Mouse (Mus musculus) regulatory T cell (primary cell): ENCODE measurements around the gene Zcchc9.
"Not testable (repeated sequence)": the region's sequence is repeated elsewhere in the genome, so short reads cannot be mapped to it uniquely, and the experiment has no call there.

Experiments
- in situ Hi-C: fragments of 300-600 bp; cut with MboI, MseI; formaldehyde crosslinking; loops from one replicate; pipeline ENCODE4 v1.15.1; 2025; ENCODE audit warnings: high pct_unique_total_duplicates

Zcchc9 gene

DNA sequence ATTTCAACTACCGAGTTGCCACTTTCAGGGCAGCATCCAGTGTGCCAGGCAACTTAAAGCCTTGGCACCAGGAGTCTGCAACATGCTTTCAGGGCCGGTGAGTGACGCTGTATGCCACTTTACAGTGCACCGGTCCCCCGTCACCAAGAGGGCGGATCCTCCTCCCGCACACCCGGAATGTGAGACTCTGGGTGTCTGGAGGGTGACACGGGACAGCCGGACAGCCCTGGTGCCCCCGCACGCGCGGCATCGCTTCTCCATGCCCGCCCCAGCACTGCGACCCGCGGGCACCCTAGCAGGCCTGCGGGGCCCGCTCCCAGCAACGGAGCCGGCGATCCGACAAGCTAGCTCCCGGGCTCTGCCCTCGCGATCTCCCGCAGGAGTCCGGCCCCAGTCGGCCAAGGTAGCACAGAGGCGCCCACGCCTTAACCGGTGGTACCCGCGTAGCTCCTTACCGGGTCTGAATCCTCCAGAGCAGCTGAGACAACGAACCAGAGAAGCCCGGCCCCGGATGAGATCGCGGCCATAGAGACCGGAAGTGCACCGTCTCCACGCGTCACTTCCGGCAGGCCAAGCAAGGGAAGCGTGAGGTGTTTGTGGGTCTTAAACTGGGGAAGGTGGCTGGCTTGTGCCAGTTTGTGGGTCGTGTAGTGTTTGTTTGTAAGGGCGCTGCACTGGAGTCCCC, at the start of gene Zcchc9:
TSS of gene Zcchc9 (minus strand) at position 551 of the 685 bp plus-strand sequence.
- in situ Hi-C loops, result no loop called here

DNA sequence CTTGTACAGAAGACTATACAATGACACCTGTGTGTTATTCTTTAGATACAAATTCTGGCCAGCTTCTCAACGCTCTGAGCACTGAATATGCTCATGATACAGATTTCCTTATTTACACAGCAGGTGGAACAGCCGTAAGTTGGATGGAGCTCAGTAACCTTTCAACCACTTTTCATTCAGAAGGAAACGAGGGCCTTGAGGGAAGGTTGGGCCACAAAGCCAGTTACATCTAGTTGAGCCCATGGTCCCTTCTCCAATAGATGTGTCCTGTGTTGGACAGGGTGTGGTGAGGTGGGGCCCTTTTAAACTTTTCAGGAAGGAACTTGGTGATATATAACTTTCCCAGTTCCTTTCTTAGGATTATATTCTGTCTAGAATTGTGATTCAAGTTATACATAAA, 46.9 kb upstream of the Zcchc9 start:
- in situ Hi-C loops, result no loop called here

DNA sequence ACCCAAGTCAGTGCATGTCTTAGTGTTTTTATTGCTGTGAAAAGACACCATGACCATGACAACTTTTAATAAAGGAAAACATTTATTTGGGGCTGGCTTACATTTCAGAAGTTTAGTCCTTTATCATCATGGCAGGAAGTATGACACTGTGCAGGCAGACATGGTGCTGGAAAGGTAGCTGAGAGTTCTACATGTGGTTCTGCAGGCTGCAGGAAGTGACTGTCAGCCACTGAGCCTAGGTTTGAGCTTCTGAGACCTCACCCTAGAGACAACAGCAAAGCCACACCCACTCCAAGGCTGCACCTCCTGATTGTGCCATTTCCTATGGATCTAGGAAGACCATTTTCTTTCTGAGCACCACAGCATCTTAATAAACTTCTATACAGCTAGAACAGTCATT, 20.4 kb upstream of the Zcchc9 start:
- in situ Hi-C loops, result no loop called here

DNA sequence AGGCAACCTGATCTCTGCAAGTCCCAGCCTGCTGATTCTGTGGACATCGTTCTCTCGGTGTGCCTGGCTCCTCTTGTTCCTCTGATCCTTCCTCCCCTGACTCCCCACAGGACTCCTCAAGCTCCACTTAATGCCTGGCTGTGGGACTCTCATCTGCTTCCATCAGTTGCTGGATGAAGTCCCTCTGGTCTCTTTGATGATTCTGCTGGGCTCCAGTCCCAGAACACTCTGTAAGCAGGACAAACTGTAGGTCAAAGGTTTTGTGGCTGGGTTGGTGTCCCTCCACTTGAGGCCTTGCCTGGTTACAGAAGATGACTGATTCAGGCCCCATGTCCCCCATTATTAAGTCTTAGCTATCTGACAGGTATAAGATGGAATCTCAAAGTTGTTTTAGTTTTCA, 18.6 kb upstream of the Zcchc9 start:
- in situ Hi-C loops, result no loop called here

DNA sequence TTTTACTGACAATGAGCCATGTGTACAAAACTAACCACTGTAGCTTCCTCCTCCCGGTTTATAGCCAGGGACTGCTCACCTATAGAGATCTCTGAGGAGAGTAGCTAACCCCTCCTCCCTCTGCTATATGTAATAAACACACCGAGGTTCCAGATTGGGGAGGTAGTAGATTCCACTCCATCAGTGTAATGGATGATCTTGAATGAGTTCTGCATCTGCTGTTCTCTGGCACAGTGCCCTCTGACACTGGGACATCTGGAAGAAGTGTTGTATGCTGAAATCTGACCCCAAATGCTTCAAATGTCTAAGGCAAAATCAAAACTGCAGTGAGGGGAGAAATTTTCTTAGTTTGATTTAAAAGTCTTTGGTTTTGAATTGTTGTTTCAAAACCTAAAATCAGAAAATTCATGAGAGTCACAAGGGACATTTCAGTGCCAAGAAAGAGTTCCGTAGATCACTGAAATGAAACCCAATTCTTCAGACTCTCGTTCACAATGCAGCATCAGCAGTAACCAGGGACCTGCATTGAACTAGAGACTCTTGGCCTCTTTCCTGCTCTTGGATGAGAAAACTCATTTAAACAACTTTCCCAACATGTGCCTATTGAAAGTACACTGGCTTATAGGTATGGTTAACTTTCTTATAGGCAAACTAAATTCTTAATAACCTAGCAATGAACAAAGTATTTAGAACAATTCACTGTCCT, 17.5 kb upstream of the Zcchc9 start:
- in situ Hi-C loops, result no loop called here

DNA sequence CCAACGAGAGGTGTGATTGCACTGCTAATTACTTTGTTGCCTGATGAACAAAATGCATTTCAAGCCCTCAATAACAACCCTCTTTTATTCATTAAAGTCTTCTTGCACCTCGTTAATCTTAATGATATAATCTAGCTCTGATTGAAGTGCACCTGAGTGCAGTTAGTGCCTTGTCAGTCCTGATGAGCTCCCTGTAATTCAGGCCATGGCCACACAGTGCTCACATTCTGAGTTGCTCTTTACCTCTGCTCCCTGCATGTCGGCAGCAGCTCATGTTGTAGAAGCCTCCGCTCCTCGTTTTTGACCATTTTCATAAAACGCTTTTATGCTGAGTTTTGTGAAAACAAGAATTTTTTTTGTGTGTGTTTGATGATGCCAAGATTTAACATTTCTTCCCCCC, 16.2 kb upstream of the Zcchc9 start:
- in situ Hi-C loops, result no loop called here

DNA sequence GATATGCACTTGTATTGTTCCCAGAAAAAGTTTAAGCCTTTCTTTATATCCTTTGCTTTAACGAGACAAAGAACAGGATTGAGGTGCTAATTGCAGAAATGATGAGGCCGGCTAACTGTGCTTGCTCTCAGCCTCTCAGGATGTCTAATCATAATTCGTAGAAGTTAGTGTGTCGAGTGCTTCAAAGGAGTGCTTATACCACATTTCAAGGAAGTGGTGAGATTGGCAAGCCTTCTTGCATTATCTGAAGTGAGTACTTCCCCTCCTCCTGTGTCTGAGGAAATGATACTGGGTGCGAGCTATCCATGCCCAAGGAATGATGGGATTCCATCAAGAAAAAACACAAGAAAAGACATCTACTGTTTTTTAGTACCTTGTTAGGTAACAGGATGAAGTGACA, 7.2 kb upstream of the Zcchc9 start:
- in situ Hi-C loops, result no loop called here

DNA sequence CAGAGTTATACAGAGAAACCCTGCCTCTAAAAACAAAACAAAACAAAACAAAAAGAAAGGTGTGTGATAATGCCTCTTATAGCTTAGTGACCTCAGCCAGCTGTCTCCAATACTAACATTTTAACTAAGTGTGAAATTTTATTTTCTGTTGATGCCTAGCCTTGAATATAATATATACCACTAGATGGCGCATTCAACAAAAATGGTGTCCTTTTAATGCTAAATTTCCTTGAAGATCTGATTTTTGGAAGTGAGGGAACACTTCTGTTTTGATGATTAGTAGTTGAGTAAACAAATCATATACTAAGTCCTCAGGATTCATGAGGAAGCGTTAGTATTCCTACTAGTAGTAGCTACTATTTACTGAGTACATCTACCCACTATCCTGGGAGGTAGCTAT, 2.0 kb upstream of the Zcchc9 start:
- in situ Hi-C loops, result no loop called here

DNA sequence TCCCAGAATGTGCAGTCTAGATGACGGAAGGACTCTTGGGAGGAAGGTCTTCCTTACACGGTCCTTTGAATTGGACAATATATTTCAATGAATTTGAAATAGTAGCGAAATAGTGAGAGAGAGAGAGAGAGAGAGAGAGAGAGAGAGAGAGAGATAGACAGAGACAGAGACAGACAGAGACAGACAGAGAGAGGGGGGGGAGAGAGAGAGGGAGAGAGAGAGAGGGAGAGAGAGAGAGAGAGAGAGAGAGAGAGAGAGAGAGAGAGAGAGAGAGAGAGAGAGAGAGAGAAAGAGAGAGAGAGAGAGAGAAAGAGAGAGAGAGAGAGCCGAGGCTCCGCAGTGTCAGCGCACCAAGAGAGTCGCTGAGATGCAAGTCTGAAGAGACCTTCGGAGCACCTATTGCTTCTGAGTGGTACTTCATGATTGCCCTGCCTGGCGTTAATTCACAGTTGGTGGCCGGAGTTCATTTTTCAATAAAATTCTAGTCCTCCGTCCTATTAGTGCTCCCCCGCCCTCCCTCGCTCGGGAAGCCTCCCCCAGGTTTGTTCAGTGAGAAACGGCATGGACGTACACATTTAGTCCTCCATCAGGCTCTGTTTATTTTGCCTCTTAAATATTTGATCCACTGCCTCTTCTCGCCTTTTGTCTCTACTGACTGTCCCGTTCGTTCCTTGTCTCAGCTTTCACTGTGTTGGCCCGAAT, 520 bp upstream of the Zcchc9 start:
- in situ Hi-C loops, result no loop called here

DNA sequence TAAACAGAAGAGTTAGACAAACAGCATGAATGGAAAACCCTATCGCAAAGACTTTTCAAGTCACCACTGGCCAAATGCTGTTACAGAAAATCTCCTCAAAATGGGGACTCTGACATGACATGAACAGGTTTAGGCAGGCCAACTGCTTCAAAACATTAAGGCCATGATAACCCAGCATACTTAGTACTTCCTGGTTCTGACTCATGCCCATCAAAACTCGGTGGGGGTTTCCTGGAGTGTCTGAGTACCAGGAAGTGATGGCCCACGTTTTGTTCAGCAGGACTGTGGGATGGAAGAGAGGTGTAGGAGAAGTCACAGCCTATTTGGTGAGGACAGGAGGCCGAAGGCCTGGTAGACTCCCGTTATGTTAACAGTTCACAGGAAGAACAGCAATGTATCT, 5.8 kb downstream of the Zcchc9 start:
- in situ Hi-C loops, result no loop called here

DNA sequence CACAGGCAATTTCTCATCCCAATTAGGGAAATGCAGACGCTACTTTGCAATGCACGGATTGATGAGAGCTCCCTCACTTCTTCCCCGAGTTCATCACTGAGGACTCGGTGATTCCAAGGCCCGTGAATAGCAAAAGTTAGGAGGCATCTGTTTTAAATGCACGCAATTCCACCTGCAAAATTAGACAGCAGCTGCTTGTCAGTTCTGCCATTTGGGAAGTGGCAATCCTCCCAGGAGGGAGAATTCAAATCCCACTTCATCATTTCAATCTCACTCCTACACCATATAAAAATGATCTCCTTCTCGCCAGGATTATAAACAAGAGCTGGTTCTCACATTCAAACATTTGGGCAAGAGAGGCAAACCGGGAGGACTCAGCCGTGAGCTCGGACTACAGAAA, 10.1 kb downstream of the Zcchc9 start:
- in situ Hi-C loops, result no loop called here

DNA sequence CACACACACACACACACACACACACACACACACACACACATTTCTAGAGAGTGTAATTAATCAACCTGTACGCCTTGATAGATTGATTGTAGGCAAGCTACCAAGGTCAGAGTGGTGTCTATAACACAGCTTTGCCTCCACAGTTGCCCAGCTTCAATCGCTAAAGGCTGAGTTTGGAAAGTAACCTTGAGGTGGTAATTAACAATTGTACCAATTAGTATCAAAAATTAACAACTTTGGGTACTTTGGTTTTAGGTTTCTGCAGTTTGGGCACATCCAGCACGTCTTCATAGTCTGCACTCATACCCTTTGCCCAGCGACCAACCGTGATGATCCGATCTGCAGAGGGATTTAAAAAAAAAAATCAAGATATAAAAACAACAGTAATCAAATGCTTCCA, 10.6 kb downstream of the Zcchc9 start:
- in situ Hi-C loops, result no loop called here

DNA sequence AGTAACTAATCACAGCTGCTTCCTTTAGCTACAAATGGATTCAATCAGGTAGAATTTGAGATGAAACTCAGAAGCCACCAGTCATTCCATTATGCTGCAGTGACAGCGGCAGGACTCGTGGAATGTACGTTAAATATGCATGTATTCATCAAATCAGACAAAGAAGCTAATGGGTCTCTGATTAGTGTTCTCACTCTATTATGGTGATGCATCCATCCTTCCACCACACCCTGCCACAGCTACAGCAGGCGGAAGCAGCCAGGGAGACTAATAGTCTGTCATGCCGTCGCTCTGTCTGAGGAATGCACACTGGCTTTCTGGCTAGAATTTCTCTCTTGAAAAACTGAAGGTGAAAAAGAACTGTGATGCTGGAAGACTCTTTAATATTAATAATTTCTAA, 11.5 kb downstream of the Zcchc9 start:
- in situ Hi-C loops, result no loop called here

DNA sequence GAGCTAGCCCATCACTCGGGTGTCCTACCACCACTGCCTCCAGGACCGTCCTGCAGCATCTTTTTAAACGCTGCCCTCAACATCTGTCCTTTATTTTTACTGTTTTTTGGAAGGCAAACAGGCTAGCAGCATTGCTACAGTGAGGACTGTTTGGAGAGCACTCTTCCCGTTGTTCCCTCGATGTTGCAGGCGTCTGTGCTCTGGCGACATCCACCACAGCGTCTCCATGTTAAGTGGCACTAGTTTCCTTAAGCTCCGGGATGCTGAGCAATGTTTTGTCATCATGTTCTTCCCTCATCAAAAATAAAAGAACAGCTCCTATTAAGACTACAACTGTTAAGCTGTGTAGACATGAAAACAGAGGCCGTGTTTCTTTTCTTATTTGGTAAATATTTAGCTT, 11.9 kb downstream of the Zcchc9 start:
- in situ Hi-C loops, result no loop called here

DNA sequence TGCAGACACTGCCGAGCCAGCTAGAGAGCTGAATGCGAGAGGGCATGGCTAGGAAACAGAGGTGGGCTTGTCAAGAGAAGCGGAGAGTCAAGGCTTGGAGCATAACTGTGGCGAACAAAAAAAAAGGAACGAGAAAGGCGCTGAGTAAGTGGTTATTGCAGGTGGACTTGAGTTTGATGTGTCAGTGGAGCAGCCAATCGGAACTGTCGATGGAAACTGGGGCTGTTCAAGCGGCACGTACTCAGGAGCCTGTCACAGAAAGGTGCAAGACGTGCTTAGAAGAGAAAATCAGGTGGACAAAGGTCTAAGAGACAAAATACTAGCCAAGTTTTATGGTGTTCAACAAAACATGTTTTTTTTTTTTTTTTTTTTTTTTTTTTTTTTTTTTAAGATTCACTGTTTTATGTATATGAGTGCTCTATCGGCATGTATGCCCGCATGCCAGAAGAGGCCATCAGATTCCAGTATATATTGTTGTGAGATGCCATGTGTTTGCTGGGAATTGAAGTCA, 12.5 kb downstream of the Zcchc9 start:
- in situ Hi-C loops, result no loop called here

DNA sequence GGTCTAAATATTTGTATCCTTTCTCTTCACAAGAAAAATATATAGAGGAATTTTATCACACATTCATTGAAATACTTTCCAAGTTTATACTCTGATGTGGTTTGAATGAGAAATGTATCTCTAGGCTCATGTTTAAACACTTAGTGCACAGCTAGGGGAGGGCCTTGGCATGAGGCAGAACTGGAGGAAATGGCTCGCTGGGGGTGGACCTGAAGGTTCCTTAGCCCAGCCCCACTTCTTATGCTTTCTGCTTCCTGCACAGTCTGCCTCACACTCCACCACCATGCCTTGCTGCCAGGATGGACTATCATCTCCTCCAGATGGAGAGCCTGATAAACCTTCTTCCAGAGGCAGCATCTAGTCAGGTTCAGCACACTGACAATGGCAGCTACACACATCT, 15.5 kb downstream of the Zcchc9 start:
- in situ Hi-C loops, result no loop called here

DNA sequence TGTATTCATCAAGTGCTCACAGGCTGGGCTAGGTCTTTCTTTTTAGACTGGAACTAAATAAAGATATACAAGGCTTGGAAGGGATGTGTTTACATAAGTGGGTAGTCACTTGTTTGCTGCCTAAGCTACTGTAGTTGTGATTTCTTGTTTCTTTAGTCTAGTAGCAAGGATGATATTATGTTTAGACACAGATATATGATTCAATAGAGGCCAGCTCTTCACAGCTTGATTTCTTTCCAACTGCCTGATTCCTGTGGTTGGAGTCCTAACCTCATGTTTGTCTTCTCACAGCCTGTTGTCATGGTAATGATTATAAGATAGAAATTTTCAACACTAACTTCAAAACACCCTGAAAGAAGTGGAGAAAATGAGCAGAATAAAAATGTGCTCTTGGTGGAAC, 27.6 kb downstream of the Zcchc9 start:
- in situ Hi-C loops, result no loop called here

DNA sequence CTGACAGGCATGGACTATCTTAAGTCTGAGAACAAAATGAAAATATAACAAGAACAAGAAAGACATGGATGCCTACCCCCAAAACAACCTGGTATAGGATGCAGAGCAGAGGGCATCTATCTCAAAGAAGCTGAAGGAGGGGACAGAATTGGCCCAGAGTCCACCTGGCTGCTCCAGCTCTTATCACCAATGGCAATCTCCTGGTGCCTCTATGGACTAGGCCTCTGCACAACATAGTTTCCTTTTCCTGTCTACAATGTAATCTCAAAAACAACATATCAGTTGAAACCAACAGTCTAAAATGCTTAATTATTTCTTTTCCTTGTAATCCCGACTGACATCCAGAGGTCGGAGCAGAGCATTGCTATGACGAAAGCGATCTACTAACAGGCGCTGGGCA, 29.4 kb downstream of the Zcchc9 start:
- in situ Hi-C loops, result no loop called here

DNA sequence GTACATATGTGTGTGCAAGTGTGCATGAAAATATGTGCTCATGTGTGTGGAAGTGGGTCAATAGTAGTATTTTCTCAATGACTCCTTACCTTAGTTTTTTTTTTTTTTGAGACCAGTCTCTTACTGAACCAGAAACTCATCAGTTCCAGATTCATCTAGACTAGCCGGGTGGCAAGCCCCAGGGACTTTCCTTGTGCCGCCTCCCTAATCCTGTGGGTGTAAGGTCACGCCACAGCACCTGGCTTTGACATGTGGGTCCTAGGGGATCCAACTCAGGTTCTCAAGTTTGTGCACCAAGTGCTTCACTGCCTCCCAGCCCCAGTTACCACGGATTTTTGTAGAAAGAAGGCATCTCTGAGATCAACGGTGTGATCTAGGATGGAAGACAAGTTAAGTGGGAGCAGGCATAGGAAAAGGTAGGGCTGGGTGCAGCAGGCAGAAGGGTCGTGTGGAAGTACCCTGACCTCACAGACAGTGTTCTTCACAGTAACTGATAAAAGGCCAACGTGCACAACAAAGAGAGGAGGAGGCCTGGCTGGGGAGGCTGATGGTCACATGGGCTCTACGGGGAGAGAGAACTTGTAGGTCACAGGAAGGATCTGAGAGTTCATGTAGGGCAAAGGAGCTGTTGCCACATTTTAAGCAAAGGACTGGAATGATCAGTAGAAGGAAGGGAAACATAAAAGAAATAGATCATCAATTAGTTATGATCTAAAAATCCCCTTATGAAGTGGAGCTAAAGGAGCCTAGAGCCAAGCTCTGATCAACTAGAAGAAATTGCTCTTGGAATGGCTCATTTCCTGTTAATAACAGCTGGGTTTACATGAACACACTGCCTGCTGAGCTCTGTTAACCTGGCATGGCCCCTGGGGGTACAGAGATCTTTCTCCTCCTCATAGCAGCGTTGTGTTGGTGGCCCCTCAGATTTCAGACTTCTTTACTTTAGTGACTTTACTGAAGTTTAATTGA, 38.5 kb downstream of the Zcchc9 start:
- in situ Hi-C loops, result no loop called here

DNA sequence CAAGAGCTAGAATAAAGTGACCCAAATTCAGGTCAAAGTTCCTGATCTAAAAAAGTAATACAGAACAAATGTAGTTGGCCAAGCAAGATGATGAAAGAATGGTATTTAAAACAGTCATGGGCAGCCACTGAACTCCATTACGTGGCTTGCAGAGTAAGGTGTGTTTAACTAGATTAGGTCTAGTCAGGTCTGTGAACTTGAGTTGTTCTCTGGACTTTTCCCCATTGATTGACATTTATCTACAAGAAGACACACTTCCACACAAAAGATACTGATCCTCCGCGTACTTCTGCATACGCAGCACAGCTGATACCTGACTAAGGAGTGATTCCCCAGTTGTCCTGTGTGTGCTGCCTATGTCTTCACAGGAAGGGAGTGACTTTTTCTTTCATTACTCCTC, 41.9 kb downstream of the Zcchc9 start:
- in situ Hi-C loops, result no loop called here

DNA sequence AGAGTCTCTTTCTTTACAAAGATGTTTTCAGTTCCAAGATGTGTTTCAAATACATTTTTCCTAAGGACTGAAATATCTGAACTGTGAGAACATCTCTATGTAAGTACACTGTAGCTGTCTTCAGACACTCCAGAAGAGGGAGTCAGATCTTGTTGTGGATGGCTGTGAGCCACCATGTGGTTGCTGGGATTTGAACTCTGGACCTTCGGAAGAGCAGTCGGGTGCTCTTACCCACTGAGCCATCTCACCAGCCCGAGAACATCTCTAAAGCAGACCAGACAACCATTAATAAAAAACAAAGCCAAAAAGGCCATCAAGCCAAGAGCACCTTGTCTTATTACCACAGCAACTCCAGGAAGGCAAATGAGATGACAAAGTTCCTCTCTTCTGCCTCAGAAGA, 43.9 kb downstream of the Zcchc9 start:
- in situ Hi-C loops, result not testable (repeated sequence)
